Mouse (Mus musculus) neutrophil, adult 83 days (primary cell): ENCODE measurements around the gene Nccrp1. TPM values are rescaled to one million over a fixed set of nuclear protein-coding genes. Genes with fewer than 3 reads are reported as not detected.

ENCODE experiments used
- total RNA-seq, 2 experiments: library from RNA; stranded (reverse); gene quantifications; one replicate each; pipeline ENCODE4 v1.2.4; 2023

Gene Nccrp1
- total RNA-seq, result under 1 TPM; 0.22 to 0.44 TPM

GRCm38 (mm10) chr7:28547154-28547553 lies at the start of gene Nccrp1:
Gene Nccrp1 (minus strand): TSS chr7:28547254.

GRCm38 (mm10) chr7:28540526-28540925 lies 6.5 kb downstream of the Nccrp1 start, which contains the start of gene Sycn:
Gene Sycn (plus strand): TSS chr7:28540885.

GRCm38 (mm10) chr7:28522536-28522935 lies 24.5 kb downstream of the Nccrp1 start, which contains the start of gene Ifnl3:
Gene Ifnl3 (plus strand): TSS chr7:28522836.

GRCm38 (mm10) chr7:28510405-28510974 lies 36.6 kb downstream of the Nccrp1 start, which contains the start of gene Ifnl2:
Gene Ifnl2 (minus strand): TSS chr7:28510455.

Other genes with a start within 250 kb of the Nccrp1 start
- not detected for gene Dll3, start 245.0 kb downstream of the Nccrp1 start, total RNA-seq
- gene Timm50, start 235.2 kb downstream of the Nccrp1 start, total RNA-seq, result 10 to 100 TPM; 24.3 to 28.2 TPM
- gene Supt5, start 208.5 kb downstream of the Nccrp1 start, total RNA-seq, result 10 to 100 TPM; 72.6 to 73.5 TPM
- gene Rps16, start 196.6 kb downstream of the Nccrp1 start, total RNA-seq, result 1,000 to 10,000 TPM; 1,040 to 1,142 TPM
- gene Plekhg2, start 174.7 kb downstream of the Nccrp1 start, total RNA-seq, result 10 to 100 TPM; 25.8 to 27.0 TPM
- 1,000 to 10,000 TPM; 2,020 to 2,166 TPM for gene Zfp36, start 167.0 kb downstream of the Nccrp1 start, total RNA-seq
- 10 to 100 TPM in 1 of 2 experiments, 1 to 10 TPM in 1; 7.4 to 10.8 TPM for gene Med29, start 154.5 kb downstream of the Nccrp1 start, total RNA-seq
- 10 to 100 TPM; 59.0 to 65.3 TPM for gene Paf1, start 154.3 kb downstream of the Nccrp1 start, total RNA-seq
- gene Gmfg, start 109.8 kb downstream of the Nccrp1 start, total RNA-seq, result 100 to 1,000 TPM; 506 TPM
- 1 to 10 TPM; 4.0 TPM for gene Lrfn1, start 95.3 kb downstream of the Nccrp1 start, total RNA-seq
- not detected for gene Ifnl2, start 36.8 kb downstream of the Nccrp1 start, total RNA-seq
- gene Ifnl3, start 24.4 kb downstream of the Nccrp1 start, total RNA-seq, result not detected
- not detected for gene Sycn, start 6.4 kb downstream of the Nccrp1 start, total RNA-seq
- 10 to 100 TPM; 36.5 to 42.9 TPM for gene Samd4b, start 50.9 kb upstream of the Nccrp1 start, total RNA-seq
- 10 to 100 TPM; 12.1 to 12.6 TPM for gene Pak4, start 50.9 kb upstream of the Nccrp1 start, total RNA-seq
- gene Acp7, start 84.1 kb upstream of the Nccrp1 start, total RNA-seq, result not detected
- gene Fbxo27, start 145.6 kb upstream of the Nccrp1 start, total RNA-seq, result under 1 TPM; 0.18 to 0.33 TPM
- gene Fbxo17, start 169.6 kb upstream of the Nccrp1 start, total RNA-seq, result 1 to 10 TPM; 2.8 to 3.5 TPM
- gene Mrps12, start 194.6 kb upstream of the Nccrp1 start, total RNA-seq, result 10 to 100 TPM; 18.5 to 22.3 TPM
- gene Sars2, start 194.7 kb upstream of the Nccrp1 start, total RNA-seq, result 1 to 10 TPM; 8.6 to 8.7 TPM
- not detected for gene Ccer2, start 208.9 kb upstream of the Nccrp1 start, total RNA-seq
- 10 to 100 TPM; 59.4 to 63.6 TPM for gene Sirt2, start 219.5 kb upstream of the Nccrp1 start, total RNA-seq
- 10 to 100 TPM; 34.4 to 38.3 TPM for gene Nfkbib, start 220.3 kb upstream of the Nccrp1 start, total RNA-seq
- gene Rinl, start 241.7 kb upstream of the Nccrp1 start, total RNA-seq, result 100 to 1,000 TPM in 1 of 2 experiments, 10 to 100 TPM in 1; 99.8 to 101 TPM